Mouse (Mus musculus) thymus, adult 2 months (tissue): ENCODE measurements around the gene Lrsam1.

ENCODE experiments used
- CTCF ChIP-seq: fragments of 200-500 bp; IDR thresholded peaks from 2 replicates; pipeline ENCODE4 v1.5.1; 2012; ENCODE audit warnings: mild to moderate bottlenecking, control low read depth, low read length, moderate library complexity, borderline replicate concordance; ENCODE audit not compliant: control insufficient read depth, poor library complexity, insufficient read depth; ENCODE audit errors: extremely low read depth
- POLR2A ChIP-seq: fragments of 200-500 bp; IDR thresholded peaks from 2 replicates; pipeline ENCODE4 v1.6.1; 2012; ENCODE audit warnings: mild to moderate bottlenecking, low read length, control low read depth, moderate library complexity; ENCODE audit not compliant: control insufficient read depth, poor library complexity, insufficient read depth; ENCODE audit errors: extremely low read depth

GRCm38 (mm10) chr2:32966184-32966688 is 4.8 kb upstream of the Lrsam1 start:
- TF ChIP-seq POLR2A: no peak
- no peak for TF ChIP-seq CTCF
